Mouse (Mus musculus) spleen, adult 2 months (tissue): Measurements from ENCODE around the gene Gfod1.

Experiments used
- CTCF ChIP-seq: fragments of 200-500 bp; IDR thresholded peaks from 2 replicates; pipeline ENCODE4 v1.5.1; 2011; ENCODE audit warnings: mild to moderate bottlenecking, inconsistent platforms; ENCODE audit not compliant: insufficient read depth, insufficient read length, insufficient replicate concordance; ENCODE audit errors: extremely low read depth
- POLR2A ChIP-seq: fragments of 200-500 bp; IDR thresholded peaks from 2 replicates; pipeline ENCODE4 v1.6.1; 2011; ENCODE audit warnings: low read depth, low read length, inconsistent platforms

- TF ChIP-seq CTCF (no peak), POLR2A (no peak)
Measured at GRCm38 (mm10) chr13:43250653-43251052, 53.3 kb downstream of the Gfod1 start.
